Mouse (Mus musculus): ENCODE data around the gene Olfr1425. TPM values are rescaled to one million over a fixed set of nuclear protein-coding genes. Genes with fewer than 3 reads are reported as not detected.
"Not testable (repeated sequence)": the region's sequence is repeated elsewhere in the genome, so short reads cannot be mapped to it uniquely, and the experiment has no call there.

Gene Olfr1425
- polyA plus RNA-seq, 1 experiment from 2014 or later: not detected

- not testable (repeated sequence) for H3K4me3 ChIP-seq (ENCODE audit: low read length); H3K4me1 ChIP-seq (ENCODE audit: control insufficient read depth, insufficient read depth, low read length); H3K9ac ChIP-seq (ENCODE audit: low read depth, low read length); ATAC-seq (ENCODE audit: low FRiP score, low TSS enrichment); H3K36me3 ChIP-seq (ENCODE audit: control insufficient read depth, insufficient read depth, low read length); H3K27me3 ChIP-seq (ENCODE audit: control insufficient read depth, insufficient read depth, low read length); H3K9me3 ChIP-seq (ENCODE audit: control insufficient read depth, low read length); H3K27ac ChIP-seq (ENCODE audit: low read depth, low read length); H3K4me2 ChIP-seq (replicated peaks; ENCODE audit: low read depth, low read length)
- 72% methylated on average over 1 of the region's 1 CpGs for WGBS
Measured at GRCm38 (mm10) chr19:12067806-12068205, 9.7 kb downstream of the Olfr1425 start.

GRCm38 (mm10) chr19:12062582-12062981 is 14.9 kb downstream of the Olfr1425 start, which contains the start of gene Olfr1424:
Gene Olfr1424, minus strand, starts transcription at chr19:12062682.
- 100% methylated on average over 1 of the region's 1 CpGs for WGBS
- H3K4me3 ChIP-seq (ENCODE audit: low read length); H3K27ac ChIP-seq (ENCODE audit: low read depth, low read length); H3K36me3 ChIP-seq (ENCODE audit: control insufficient read depth, insufficient read depth, low read length); H3K4me1 ChIP-seq (ENCODE audit: control insufficient read depth, insufficient read depth, low read length); H3K27me3 ChIP-seq (ENCODE audit: control insufficient read depth, insufficient read depth, low read length); H3K9me3 ChIP-seq (ENCODE audit: control insufficient read depth, low read length); H3K4me2 ChIP-seq (replicated peaks; ENCODE audit: low read depth, low read length); ATAC-seq (ENCODE audit: low FRiP score, low TSS enrichment); H3K9ac ChIP-seq (ENCODE audit: low read depth, low read length): not testable (repeated sequence)

- WGBS: 90% methylated on average over 5 of the region's 5 CpGs
- Histone ChIP-seq H3K4me2 (replicated peaks; ENCODE audit: low read depth, low read length) (no peak overlapping the region), H3K4me3 (ENCODE audit: low read length) (no peak overlapping the region), H3K4me1 (ENCODE audit: control insufficient read depth, insufficient read depth, low read length) (no peaks in the 10 kb centered on the region), H3K27ac (ENCODE audit: low read depth, low read length) (no peak overlapping the region), H3K36me3 (ENCODE audit: control insufficient read depth, insufficient read depth, low read length) (no peaks in the 10 kb centered on the region), H3K27me3 (ENCODE audit: control insufficient read depth, insufficient read depth, low read length) (no peaks in the 10 kb centered on the region), H3K9ac (ENCODE audit: low read depth, low read length) (no peak overlapping the region), H3K9me3 (ENCODE audit: control insufficient read depth, low read length) (no peaks in the 10 kb centered on the region)
- ATAC-seq (ENCODE audit: low FRiP score, low TSS enrichment): no peak
Measured at GRCm38 (mm10) chr19:12043163-12043562, 34.4 kb downstream of the Olfr1425 start.

- Histone ChIP-seq H3K4me3 (ENCODE audit: low read length) (no peak within 1 kb of the TSS), H3K9ac (ENCODE audit: low read depth, low read length) (no peak within 1 kb of the TSS), H3K4me1 (ENCODE audit: control insufficient read depth, insufficient read depth, low read length) (no peaks in the 10 kb centered on the region), H3K36me3 (ENCODE audit: control insufficient read depth, insufficient read depth, low read length) (no peaks in the 10 kb centered on the region), H3K9me3 (ENCODE audit: control insufficient read depth, low read length) (no peaks in the 10 kb centered on the region), H3K27me3 (ENCODE audit: control insufficient read depth, insufficient read depth, low read length) (no peaks in the 10 kb centered on the region), H3K4me2 (replicated peaks; ENCODE audit: low read depth, low read length) (no peak within 1 kb of the TSS), H3K27ac (ENCODE audit: low read depth, low read length) (no peak within 1 kb of the TSS)
- no peak for ATAC-seq (ENCODE audit: low FRiP score, low TSS enrichment)
- WGBS: 57% methylated on average over 2 of the region's 2 CpGs
Measured at GRCm38 (mm10) chr19:12041217-12041616, 36.3 kb downstream of the Olfr1425 start, which contains the start of gene Olfr1423. Gene Olfr1423, minus strand, starts transcription at chr19:12041317.

GRCm38 (mm10) chr19:12037727-12038126 is 39.8 kb downstream of the Olfr1425 start:
- Histone ChIP-seq H3K9ac (ENCODE audit: low read depth, low read length) (no peak overlapping the region), H3K4me2 (replicated peaks; ENCODE audit: low read depth, low read length) (no peak overlapping the region), H3K27me3 (ENCODE audit: control insufficient read depth, insufficient read depth, low read length) (no peaks in the 10 kb centered on the region), H3K4me3 (ENCODE audit: low read length) (no peak overlapping the region), H3K9me3 (ENCODE audit: control insufficient read depth, low read length) (no peaks in the 10 kb centered on the region), H3K4me1 (ENCODE audit: control insufficient read depth, insufficient read depth, low read length) (no peaks in the 10 kb centered on the region), H3K27ac (ENCODE audit: low read depth, low read length) (no peak overlapping the region), H3K36me3 (ENCODE audit: control insufficient read depth, insufficient read depth, low read length) (no peaks in the 10 kb centered on the region)
- no peak for ATAC-seq (ENCODE audit: low FRiP score, low TSS enrichment)

- Histone ChIP-seq H3K27ac (ENCODE audit: low read depth, low read length) (no peak overlapping the region), H3K4me2 (replicated peaks; ENCODE audit: low read depth, low read length) (no peak overlapping the region), H3K9me3 (ENCODE audit: control insufficient read depth, low read length) (no peaks in the 10 kb centered on the region), H3K4me1 (ENCODE audit: control insufficient read depth, insufficient read depth, low read length) (no peaks in the 10 kb centered on the region), H3K4me3 (ENCODE audit: low read length) (no peak overlapping the region), H3K9ac (ENCODE audit: low read depth, low read length) (no peak overlapping the region), H3K27me3 (ENCODE audit: control insufficient read depth, insufficient read depth, low read length) (no peaks in the 10 kb centered on the region), H3K36me3 (ENCODE audit: control insufficient read depth, insufficient read depth, low read length) (no peaks in the 10 kb centered on the region)
- WGBS: 74% methylated on average over 2 of the region's 2 CpGs
- ATAC-seq (ENCODE audit: low FRiP score, low TSS enrichment): no peak
Measured at GRCm38 (mm10) chr19:12026606-12027005, 50.9 kb downstream of the Olfr1425 start.

GRCm38 (mm10) chr19:12025333-12025732 is 52.2 kb downstream of the Olfr1425 start:
- no peak overlapping the region for H3K4me2 ChIP-seq (replicated peaks; ENCODE audit: low read depth, low read length)
- no peaks in the 10 kb centered on the region for H3K4me1 ChIP-seq (ENCODE audit: control insufficient read depth, insufficient read depth, low read length)
- no peak overlapping the region for H3K4me3 ChIP-seq (ENCODE audit: low read length)
- no peaks in the 10 kb centered on the region for H3K9me3 ChIP-seq (ENCODE audit: control insufficient read depth, low read length)
- no peak for ATAC-seq (ENCODE audit: low FRiP score, low TSS enrichment)
- no peak overlapping the region for H3K9ac ChIP-seq (ENCODE audit: low read depth, low read length)
- no peaks in the 10 kb centered on the region for H3K36me3 ChIP-seq (ENCODE audit: control insufficient read depth, insufficient read depth, low read length)
- H3K27me3 ChIP-seq (ENCODE audit: control insufficient read depth, insufficient read depth, low read length): no peaks in the 10 kb centered on the region
- WGBS: 92% methylated on average over 3 of the region's 3 CpGs
- H3K27ac ChIP-seq (ENCODE audit: low read depth, low read length): no peak overlapping the region

- H3K4me2 ChIP-seq (replicated peaks; ENCODE audit: low read depth, low read length): no peak overlapping the region
- WGBS: 82% methylated on average over 4 of the region's 4 CpGs
- no peak for ATAC-seq (ENCODE audit: low FRiP score, low TSS enrichment)
- H3K9ac ChIP-seq (ENCODE audit: low read depth, low read length): no peak overlapping the region
- H3K36me3 ChIP-seq (ENCODE audit: control insufficient read depth, insufficient read depth, low read length): no peaks in the 10 kb centered on the region
- no peaks in the 10 kb centered on the region for H3K4me1 ChIP-seq (ENCODE audit: control insufficient read depth, insufficient read depth, low read length)
- no peaks in the 10 kb centered on the region for H3K9me3 ChIP-seq (ENCODE audit: control insufficient read depth, low read length)
- no peaks in the 10 kb centered on the region for H3K27me3 ChIP-seq (ENCODE audit: control insufficient read depth, insufficient read depth, low read length)
- no peak overlapping the region for H3K27ac ChIP-seq (ENCODE audit: low read depth, low read length)
- no peak overlapping the region for H3K4me3 ChIP-seq (ENCODE audit: low read length)
Measured at GRCm38 (mm10) chr19:12024149-12024548, 53.4 kb downstream of the Olfr1425 start.

Measured in kidney, embryonic 14.5 days (tissue).